Mouse (Mus musculus) heart, postnatal 36 days (tissue): ENCODE data around the gene Lrp3. TPM values are rescaled to one million over a fixed set of nuclear protein-coding genes. Genes with fewer than 3 reads are reported as not detected.

Experiments
- DNase-seq, 2 experiments: peaks; one replicate each; pipeline ENCODE4 v3.0.0; 2021 to 2022
- intact Hi-C: fragments of 180-260 bp; cut with DNase I; formaldehyde crosslinking; loops from one replicate; pipeline ENCODE4 v1.15.1; 2025
- total RNA-seq, 2 experiments: library from RNA; stranded (reverse); gene quantifications; 2 replicates each; pipeline ENCODE4 v1.2.3; 2021

The Lrp3 gene
- total RNA-seq, 2 experiments from 2014 or later, result 8.2 to 9.5 TPM

DNA sequence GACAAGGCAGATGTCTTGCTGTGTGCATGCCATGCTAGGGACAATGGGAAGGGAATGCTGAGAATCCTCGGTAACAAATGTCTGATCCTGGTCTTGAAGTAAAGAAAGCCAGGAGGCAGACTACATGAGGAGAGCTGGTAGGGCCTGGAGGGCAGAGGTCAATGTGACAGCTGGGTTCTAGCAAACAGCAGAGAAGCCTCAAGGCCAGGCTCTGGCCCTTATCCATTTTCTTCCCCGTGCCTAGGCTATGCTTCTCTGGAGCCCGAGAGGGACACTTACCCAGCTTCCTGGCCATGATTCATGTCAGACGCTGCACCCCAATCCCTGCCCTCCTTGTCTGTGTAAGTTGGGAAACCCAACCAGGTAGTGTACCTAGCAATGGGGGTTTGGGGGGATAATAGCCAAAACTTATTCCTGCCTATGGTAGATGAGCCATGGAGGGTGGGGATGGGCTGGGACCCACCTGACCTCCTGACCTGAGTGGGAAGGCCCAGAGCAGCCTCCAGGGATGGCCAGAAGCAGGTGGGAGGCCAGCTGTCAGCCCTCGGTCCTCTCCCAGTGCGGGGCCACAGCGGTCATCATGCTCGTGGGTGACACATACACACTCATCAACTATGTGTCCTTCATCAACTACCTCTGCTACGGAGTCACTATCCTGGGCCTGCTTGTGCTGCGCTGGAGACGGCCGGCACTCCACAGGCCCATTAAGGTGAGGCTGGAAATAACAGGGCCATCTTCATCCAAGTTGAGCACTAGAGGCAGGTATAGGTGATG lies 16.1 kb downstream of the Lrp3 start:
- no peak for DNase-seq
- intact Hi-C loops, result no loop called here

DNA sequence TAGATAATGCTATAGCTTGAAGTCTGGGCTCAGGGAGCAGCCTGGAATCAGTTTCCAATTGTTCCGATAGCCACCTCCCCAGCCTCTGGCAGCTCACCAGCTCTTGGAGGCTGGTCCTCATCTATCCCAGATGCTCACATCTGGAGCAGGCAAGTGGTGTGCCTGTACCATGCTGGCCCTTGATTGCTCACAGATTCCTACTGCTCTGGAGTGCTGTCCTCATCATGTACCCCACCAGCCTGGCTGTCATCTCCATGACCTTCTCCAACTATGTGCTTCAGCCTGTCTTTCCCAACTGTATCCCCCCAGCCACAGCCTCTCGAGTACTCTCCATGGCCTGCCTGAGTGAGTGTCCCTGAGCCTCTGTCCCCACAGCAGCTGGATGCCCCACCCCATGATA lies 18.3 kb downstream of the Lrp3 start:
- intact Hi-C loops, result no loop called here

DNA sequence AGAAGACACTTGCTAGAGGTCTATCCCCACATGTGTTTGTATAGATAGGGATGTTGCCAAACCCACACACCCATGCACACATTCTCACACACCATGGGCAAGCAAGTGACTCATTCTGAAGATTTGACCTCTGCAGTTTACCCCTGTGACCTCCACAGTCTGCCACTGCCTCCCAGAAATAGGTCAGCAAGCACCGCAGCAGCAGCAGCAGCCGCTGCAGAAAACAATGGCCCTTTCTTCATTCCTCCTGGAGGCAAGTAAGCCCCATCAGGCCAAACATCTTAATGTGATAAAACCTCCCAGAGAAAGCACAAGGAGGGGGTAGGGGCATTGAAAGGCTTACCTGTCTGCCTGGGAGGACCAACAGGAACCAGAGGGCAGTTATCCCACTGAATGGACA lies 24.0 kb downstream of the Lrp3 start:
- no peak for DNase-seq
- intact Hi-C loops, result no loop called here

More for the DNA sequence above, 18.3 kb downstream of the Lrp3 start:
- DNase-seq, result no peak

DNA sequence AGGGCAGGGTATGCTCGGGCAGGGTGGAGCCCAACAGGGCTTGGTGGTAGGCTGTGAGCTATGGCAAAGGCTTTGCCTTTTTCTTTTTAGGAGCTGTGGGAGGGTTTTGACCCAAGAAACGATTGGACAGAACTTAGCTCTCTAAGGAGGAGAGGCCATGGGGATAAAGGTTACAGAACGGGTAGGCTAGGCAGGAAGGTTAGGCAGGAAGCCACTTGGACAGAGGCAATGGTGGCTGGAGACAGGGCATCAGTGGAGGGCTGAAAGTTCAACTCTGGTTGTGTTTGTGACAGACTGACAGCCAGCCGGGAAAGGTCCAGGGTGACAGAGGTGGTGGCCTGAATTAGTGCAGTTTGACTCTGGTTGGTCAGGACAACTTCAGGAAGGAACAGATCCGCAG lies 25.6 kb downstream of the Lrp3 start:
- intact Hi-C loops, result loop anchor here (5.0 kb wide), 1 partner anchor 73 kb away; no protein-coding TSS in a partner anchor

DNA sequence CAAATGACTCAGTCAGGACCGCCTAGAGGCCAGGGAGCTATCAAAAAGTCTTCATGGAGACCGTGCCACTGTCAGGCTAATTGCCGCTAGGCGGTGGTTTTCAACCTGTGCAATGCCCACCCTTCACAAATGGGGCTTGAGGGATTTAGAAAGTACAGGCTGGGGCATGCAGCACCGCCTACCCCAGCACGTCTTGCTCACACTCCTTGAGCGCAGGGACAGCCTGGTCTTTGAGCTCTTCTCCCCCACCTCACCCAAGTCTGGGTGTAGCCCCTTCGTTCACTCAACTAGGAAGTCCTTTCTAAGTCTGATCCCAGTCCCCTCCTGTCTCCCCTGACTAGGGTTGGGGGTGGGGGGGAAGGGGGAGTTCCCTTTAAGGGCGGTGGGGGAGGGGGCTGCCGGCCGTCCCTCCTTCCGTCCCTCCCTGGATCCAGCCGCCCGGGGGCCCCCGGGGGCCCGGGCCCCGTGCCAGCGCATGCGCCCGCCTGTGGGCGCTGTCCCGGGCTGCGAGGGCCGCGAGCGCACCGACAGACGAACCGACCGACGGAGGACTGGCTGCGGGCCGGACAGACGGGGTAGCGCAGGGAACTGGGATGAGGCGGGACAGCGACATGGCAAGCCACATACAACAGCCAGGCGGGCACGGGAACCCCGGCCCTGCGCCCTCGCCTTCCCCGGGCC lies 29.3 kb downstream of the Lrp3 start, which contains the start of gene Slc7a10:
Slc7a10 (plus strand) TSS at position 497 of the 681 bp plus-strand sequence.
- intact Hi-C loops, result loop anchor here (5.0 kb wide), 1 partner anchor 76 kb away; no protein-coding TSS in a partner anchor
- no peak for DNase-seq

More for the DNA sequence above, 25.6 kb downstream of the Lrp3 start:
- DNase-seq, result no peak

DNA sequence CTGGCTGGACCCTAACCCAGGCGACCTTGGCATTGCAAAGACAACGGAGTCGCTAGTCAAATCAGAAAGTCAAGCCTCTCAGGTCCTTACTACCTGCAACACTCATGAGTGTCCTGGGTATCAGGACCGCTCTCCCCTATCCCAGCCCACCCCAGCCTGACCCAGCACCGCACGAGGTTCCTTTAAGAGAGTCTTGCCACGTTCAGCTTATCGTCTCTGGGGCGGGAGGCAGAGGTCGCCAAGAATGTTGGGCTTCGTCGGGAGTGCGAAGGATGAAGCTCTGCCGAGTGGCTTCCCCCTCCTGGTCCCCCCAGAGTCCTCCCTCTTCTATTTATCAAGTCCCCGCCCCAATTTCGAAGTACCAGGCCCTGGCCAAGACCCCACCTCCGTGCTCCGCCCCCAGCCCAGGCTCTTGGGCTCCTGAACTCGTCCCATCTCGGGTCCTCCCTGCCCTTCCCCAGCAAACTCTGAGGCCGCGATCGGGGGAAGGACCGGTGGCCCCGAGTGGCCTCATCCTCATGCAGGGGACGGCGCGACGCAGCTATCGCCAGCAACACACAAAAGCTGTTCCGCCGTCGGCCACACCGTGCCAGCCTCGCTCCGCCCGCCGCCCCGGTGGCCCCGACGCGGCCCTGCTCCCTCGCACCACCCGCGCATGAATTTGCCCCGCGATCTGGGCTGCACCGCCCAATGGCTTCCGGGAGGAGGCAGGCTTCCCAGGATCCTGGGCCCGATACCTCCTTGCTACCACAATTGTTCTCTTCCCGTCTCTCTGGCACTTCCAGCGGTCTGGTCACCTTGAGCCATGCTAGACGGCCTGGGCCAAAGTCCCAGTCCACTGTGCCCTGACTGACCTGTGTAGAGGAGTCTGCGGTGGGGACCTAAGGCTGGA lies 30.2 kb downstream of the Lrp3 start:
- intact Hi-C loops, result loop anchor here (5.0 kb wide), 1 partner anchor 77 kb away; no protein-coding TSS in a partner anchor
- DNase-seq, result no peak

DNA sequence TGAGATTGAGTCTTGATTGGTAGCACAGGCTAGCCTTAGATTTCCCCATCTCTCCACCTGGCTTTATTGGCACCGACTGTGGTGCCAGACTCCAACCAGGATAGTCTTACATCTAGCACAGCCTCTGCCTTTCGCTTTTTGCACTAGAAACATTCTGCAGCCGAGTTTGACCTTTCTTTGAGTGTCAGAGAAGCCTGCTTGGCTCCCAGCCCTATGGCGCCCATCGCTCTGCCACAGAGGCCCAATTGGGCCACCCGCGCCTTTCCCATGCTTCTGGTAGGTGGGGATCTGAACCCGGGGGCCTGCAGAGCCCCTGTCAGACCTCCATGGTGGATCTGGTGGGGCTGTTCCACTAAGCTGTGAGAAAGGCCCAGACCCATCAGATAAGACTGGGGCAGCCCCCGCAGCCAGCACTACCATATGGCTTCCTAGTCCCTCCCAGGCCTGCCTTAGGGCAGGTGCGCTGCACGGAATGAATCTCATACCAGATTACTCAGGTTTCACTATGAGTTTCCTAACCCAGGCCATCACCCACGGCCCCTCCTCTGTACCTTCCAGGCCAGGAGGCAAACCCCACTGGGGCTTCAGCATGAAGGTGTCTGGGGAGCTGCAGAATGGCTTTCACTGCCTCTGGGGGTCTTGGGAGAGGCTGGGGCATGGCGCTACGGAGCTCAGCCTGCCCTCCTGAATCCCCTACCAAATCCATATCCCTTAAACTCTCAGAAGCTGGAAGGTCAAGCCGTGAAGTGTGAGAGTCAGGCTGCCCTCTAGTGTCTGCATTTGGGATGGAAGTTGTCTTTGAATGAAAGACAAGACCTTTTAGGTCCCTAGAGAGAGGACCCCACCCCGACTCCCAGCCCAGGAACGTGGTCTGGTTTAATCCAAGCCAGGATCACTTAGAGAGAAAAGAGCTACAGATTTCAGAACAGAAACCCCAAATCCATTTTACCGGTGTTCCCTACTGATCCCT lies 38.6 kb downstream of the Lrp3 start:
- no peak for DNase-seq

DNA sequence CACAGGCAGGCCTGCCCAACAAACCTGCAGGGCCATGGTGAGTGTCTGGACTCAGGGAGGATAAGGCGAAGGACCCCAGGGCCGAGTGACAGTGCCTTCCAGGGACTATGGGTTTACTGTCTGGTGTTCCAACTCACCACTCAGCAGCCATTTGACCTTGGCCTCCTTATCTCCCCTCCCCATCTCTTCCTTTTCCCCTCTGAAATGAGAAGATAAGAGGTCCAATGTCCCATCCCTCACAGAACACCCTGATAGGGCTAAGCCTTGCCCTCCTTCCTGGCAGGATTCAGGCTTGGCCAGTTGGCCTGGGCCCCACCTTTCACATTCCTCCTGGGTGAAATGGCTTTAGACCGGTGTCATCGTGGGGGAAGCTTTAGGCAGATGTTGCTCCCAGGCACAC lies 39.8 kb downstream of the Lrp3 start:
- no peak for DNase-seq
- intact Hi-C loops, result no loop called here

More for the DNA sequence above, 38.6 kb downstream of the Lrp3 start:
- intact Hi-C loops, result no loop called here

DNA sequence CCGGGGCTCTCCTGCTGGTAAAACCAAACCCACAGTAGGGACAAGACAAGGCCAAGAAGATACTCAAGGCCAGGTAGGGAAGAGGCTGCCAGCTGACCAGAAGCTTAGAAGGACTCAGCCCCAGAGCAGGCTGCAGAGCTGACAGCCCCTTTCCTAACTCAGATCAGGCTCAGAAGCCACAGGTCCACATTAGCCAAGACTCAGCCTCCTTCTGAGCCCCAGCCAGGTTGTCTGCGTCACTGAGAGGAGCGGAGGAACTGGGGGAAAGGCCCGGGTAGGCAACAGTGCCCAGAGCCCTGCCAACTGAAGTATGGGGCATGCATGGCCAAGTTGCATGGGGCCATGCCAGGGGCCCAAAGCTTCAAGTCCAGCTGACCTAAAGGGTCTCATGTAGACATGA lies 42.8 kb downstream of the Lrp3 start:
- intact Hi-C loops, result loop anchor here (5.0 kb wide), 2 partner anchors 325 to 765 kb away; no protein-coding TSS in a partner anchor
- no peak for DNase-seq

DNA sequence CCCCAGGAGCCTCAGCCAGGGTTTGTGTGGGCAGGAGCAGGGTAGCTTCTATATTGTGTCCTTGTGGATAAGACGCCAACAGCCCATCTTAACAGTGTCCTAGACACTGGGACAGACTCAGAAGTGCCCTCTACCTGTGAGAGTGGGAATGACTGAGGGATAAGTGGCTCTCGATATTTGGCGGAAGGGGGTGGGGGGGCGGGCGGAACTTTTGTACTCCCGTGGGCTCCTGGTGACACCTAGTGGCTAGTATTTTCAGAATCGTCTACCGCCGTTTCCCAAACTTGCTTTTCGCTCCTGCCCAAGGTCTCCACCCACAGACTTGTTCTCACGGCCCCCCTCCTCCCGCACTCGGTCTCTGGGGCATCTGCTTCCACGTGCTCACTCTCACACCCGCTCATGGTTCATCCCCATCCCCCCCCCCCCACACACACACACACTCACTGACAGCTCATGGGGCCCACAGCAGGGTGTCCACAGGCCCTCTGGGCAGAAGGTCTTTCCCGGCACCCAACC lies 43.4 kb downstream of the Lrp3 start:
- intact Hi-C loops, result loop anchor here (5.0 kb wide), 2 partner anchors 325 to 765 kb away; no protein-coding TSS in a partner anchor
- peak; percentile 76 to 77 for DNase-seq

DNA sequence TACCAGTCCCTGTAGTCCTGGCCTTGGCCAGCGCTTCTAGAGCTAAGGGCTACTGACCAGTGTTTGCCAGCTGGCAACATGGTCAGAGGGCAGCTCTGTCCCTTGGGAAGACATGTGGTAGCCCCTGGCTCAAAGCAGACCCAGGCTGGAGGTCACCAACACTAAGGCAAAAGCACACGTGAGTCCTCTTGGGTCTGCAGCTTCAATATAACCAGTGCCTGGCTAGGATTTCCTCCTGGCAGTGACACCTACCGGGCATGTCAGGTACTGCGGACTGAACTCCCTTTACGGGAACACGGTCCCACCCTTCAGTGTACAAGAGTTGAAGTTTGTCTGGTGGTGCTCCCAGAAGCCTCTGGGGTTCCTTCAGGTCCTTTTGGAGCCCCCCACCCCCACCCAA lies 46.0 kb downstream of the Lrp3 start:
- peak; percentile 88 to 95 for DNase-seq
- intact Hi-C loops, result loop anchor here (1.0 kb wide), 3 partner anchors 49 to 493 kb away; no protein-coding TSS in a partner anchor

DNA sequence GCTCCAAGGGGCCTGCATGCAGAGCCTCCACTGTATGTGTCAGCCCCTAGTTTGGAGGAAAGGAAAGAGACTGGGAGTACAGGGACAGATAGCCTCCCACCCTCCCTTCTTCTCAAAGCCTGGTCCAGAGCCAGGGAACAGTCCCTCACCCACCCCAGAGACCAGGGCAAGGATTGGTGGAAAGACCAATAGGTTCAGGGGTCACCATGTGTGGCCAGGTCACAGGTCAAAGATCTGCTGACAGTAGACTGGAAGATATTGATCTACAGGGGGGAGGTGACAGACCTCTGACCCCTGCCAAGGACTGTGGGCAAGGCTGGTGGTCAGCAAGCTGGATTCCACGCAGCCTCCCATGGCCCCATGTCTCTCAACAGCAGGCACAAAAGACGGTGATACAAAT lies 47.4 kb downstream of the Lrp3 start:
- intact Hi-C loops, result no loop called here

DNA sequence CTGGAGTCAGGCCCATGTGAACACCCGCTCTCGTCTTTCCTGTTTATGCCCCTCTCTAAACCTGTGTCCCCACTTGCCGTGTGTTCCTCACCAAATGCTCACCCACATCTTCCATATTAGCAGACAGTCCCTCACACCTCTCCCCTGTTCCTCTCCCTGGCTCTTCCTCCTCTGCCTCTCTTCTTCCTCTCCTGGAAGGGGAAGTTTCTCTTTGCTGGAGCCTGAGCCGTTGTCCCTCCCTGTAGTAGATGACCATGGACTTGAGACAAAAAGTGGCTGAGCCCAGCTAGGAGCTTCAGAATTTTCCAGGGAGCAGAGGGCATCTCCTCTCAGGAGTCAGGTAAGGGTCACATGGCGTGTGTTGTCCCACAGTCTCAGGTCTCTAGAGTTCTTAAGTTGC lies 48.3 kb downstream of the Lrp3 start:
- intact Hi-C loops, result no loop called here
- no peak for DNase-seq

More for the DNA sequence above, 47.4 kb downstream of the Lrp3 start:
- DNase-seq, result no peak

DNA sequence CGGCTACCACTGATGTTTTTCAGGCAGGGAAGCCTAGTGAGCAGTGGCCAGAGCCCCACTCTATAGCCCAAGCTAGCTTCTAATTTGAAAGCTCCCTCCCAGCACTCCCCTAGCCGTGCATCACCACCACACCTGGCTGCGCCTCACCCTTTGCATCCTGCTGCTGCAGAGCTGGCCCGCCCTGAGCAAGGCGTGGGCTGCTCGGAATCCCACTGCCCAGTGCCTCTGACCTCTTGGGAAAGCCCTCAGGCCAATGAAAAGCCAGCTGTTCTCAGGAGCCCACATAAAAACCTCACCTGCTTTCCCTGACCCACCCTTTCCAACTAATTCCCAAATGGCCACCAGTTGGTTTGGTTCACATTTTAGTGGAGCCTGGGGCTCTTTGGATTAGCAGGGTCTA lies 51.2 kb downstream of the Lrp3 start:
- intact Hi-C loops, result no loop called here
- no peak for DNase-seq

DNA sequence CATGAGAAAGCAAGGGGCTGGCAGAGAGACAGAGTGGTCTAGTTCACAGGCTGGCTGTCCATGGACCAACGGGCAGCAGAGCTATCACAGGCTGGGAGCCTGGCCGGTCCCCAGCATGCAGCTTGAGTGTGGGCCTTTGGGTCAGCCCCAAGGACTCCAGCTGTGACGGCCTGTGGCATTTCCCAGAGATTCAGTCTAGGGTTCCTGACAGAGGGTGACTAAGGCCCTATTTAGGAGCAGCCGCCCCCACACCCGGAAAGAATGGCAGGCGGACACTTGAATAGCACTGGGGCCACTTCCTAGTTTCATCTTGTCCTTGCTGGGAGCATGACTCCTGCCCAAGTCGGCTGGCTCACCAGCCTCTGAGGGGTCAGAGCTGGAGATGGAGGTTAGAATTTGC lies 51.7 kb downstream of the Lrp3 start:
- intact Hi-C loops, result no loop called here
- DNase-seq, result no peak

DNA sequence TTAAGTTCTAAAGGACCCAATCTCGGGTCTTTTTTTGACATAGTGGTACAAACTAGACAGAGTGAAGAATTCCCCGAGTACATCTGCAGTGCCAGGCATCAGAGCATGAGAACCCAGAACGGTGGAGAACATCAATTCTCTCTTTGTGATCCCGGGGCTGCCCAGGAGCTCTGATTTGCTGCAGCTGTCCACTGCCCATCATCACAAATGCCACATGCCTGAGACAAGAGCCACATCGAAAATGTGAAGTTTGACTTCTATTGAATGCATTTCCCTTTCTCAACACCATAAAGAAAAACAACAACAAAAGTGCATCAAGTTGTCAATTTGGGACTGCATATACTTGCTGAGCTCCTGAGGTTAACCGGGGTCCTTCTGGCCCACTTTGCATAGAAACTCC lies 52.9 kb downstream of the Lrp3 start:
- intact Hi-C loops, result no loop called here
- no peak for DNase-seq

DNA sequence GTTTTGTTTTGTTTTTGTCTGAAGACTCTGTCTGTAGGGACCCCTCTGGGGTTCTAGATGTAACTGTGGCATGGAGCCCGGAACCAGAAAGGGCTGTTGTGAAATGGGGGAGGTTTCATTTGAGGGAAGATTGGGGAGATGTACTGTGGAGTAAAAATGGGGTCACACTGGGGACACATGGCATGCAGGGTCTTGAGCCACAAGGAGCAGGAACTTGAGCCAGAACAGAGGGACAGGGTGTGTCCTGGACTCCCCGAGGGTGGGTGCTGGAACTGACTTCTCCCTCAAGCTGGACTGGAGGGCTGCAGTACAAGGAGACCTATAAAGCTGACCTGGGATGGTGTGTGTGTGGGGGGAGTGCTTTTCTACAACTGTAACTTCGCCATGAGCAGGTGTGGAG lies 57.8 kb downstream of the Lrp3 start:
- intact Hi-C loops, result no loop called here
- no peak for DNase-seq

DNA sequence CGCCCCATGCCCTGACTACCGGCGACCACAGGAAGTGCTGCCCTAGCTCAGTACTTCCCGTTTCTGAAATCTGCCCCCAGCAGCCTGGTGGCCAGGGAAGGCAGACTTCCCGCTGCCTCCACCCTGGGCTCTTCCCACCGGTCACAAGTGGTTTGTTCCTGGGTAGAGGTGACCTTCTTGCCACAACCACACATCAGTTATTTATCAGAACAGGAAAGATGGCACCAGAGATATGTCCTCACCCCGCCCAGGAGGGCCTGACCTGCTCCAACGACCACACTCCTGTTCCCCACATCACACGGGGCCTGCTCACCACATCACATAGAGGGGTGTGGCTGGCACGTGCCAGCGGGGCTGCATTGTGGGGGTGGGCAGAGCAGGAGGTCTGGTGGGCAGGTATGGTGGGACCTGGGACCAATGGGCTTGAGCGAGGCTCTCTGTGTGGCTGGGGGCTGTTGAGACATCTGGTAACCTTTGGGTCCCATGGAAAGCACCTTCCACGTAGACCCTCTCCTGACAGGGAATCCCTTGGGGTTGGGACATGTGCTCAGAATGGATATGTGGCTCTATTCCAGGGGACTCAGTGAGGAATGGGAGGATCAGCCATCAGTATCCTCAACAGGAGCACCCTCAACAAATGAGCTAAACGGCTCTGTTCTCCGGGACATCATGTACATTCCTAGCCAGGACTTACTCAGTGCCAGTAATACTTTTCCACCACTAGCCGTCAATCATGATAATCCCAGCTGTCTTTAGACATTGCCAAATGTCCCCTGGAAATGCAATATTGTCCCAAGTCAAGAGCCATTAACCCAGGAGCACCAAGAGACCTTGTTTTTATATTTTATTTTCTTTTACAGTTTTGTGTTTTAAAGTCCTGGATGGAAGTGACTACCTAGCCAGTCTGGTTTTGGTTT lies 58.5 kb downstream of the Lrp3 start:
- intact Hi-C loops, result no loop called here
- no peak for DNase-seq
